ENCODE assay signal across 12 mouse cellular contexts in the genomic region with DNA sequence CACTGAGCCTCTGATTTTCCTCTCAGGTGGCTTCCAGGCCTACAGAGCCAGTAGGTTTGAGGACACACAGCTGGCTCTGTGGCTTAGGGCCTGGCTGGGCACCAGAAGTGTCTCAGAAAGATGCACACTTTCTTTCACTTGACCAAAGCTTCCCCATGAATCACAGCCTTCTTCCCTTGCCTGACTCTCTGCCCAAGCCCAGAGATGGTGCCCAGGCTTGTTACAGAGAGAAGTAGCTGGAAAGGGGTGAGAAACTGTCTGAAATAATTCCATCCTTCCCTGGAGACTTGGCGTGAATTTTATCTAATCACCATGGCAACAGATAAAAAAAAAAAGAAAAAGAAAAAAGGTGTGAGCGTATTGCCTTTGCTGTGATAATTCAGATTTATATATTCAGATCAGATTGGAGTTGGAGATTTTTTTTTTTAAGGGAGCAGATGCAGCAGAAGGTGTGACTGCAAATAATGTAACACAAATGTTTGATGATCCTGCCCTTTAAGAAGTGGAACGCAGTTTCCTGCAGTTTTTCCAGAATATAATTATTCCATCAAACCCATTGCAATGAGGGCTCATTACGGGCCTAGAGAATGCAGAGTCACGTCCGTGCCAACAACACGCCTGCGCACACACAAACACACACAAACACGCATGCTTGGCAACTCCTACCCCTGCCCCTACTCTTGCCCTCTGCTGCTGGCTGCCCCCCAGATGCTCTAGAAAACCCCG. TPM values are rescaled to one million over a fixed set of nuclear protein-coding genes. Genes with fewer than 3 reads are reported as not detected.
A peak's percentile ranks its signal among the peaks of the same experiment; 100 is the strongest.
DNase-seq lines count a peak whose midpoint lies in the region; ATAC-seq and TF ChIP-seq lines count a peak whose summit lies in the region.
"Had no signal": no experiment of that assay in that cellular context is flagged by ENCODE, and none has a peak within 500 bp of the region (broad histone marks: within the 10 kb centered on the region; RNA-seq: fewer than 3 reads in every experiment).

No protein-coding gene starts in this region.

- no peaks in the 10 kb centered on the region for H3K36me3 ChIP-seq in heart, embryonic 12.5 days
- H3K36me3 ChIP-seq in intestine, postnatal 0 days (ENCODE audit: control insufficient read depth, insufficient read depth) = no peaks in the 10 kb centered on the region
- H3K36me3 ChIP-seq: heart, embryonic 15.5 days; limb, embryonic 12.5 days had no signal

- 76% methylated on average over 10 of the region's 10 CpGs for WGBS in heart, embryonic 12.5 days
- 84% methylated on average over 10 of the region's 10 CpGs for WGBS in intestine, postnatal 0 days

- no peaks in the 10 kb centered on the region for H3K4me1 ChIP-seq in heart, embryonic 12.5 days (replicated peaks)
- H3K4me1 ChIP-seq in intestine, postnatal 0 days (replicated peaks; ENCODE audit: control insufficient read depth, insufficient read depth, low read length) = no peaks in the 10 kb centered on the region
- H3K4me1 ChIP-seq: heart, embryonic 15.5 days had no signal

- no peak for ATAC-seq in heart, embryonic 12.5 days (ENCODE audit: insufficient number of reproducible peaks, low FRiP score)
- ATAC-seq in intestine, postnatal 0 days = no peak
- ATAC-seq: CD4-positive, CD25-positive, alpha-beta regulatory T cell, adult 4 months had no signal

- DNase-seq in layer of hippocampus, adult 11-12 months (ENCODE audit: low spot score) = peak; percentile 54
- no peak for DNase-seq in layer of hippocampus, postnatal 25 days (ENCODE audit: extremely low spot score in 1 of 2, low spot score in 1 of 2)
- peak; percentile 48 to 67 for DNase-seq in frontal cortex, postnatal 36 days (ENCODE audit: low spot score in 2 of 2)
- peak; percentile 40 to 42 for DNase-seq in left cerebral cortex, adult 2 months (ENCODE audit: extremely low spot score in 1 of 2, low spot score in 2 of 2)
- peak; percentile 68 for DNase-seq in right cerebral cortex, postnatal 25 days
- DNase-seq in B cell, adult 2 months = no peak

- H3K4me2 ChIP-seq in heart, embryonic 12.5 days = no peak overlapping the region
- H3K4me2 ChIP-seq in intestine, postnatal 0 days (replicated peaks; ENCODE audit: low read depth) = no peak overlapping the region
- H3K4me2 ChIP-seq: heart, embryonic 15.5 days; limb, embryonic 12.5 days had no signal

- no peaks in the 10 kb centered on the region for H3K9me3 ChIP-seq in heart, embryonic 12.5 days (replicated peaks)
- no peaks in the 10 kb centered on the region for H3K9me3 ChIP-seq in intestine, postnatal 0 days (ENCODE audit: control insufficient read depth)
- H3K9me3 ChIP-seq: heart, embryonic 15.5 days; limb, embryonic 12.5 days had no signal

- no peak overlapping the region for H3K4me3 ChIP-seq in left cerebral cortex, adult 2 months
- H3K4me3 ChIP-seq in heart, embryonic 12.5 days = no peak overlapping the region
- no peak overlapping the region for H3K4me3 ChIP-seq in intestine, postnatal 0 days (ENCODE audit: low read depth, low read length)
- H3K4me3 ChIP-seq: heart, embryonic 15.5 days; limb, embryonic 12.5 days had no signal

- H3K9ac ChIP-seq in heart, embryonic 12.5 days = no peak overlapping the region
- no peak overlapping the region for H3K9ac ChIP-seq in intestine, postnatal 0 days (ENCODE audit: low read depth, low read length)
- H3K9ac ChIP-seq: heart, embryonic 15.5 days; limb, embryonic 12.5 days had no signal

- H3K27ac ChIP-seq in left cerebral cortex, adult 2 months = peak overlapping the region; percentile 93
- no peak overlapping the region for H3K27ac ChIP-seq in heart, embryonic 12.5 days (ENCODE audit: poor library complexity, severe bottlenecking)
- H3K27ac ChIP-seq in intestine, postnatal 0 days (ENCODE audit: low read depth, low read length) = no peak overlapping the region
- H3K27ac ChIP-seq: heart, embryonic 15.5 days; limb, embryonic 12.5 days; stomach, postnatal 0 days had no signal

- H3K27me3 ChIP-seq in heart, embryonic 12.5 days (replicated peaks) = peaks cover 24% of the 10 kb centered on the region; the same call in 1 of the 2 replicates
- H3K27me3 ChIP-seq in intestine, postnatal 0 days (replicated peaks; ENCODE audit: control insufficient read depth, insufficient read depth, low read length) = no peaks in the 10 kb centered on the region

- TF ChIP-seq CTCF in left cerebral cortex, adult 2 months (IDR thresholded peaks at IDR 0.05) = no peak
- TF ChIP-seq CTCF in intestine, postnatal 0 days (IDR thresholded peaks at IDR 0.05; ENCODE audit: low read depth) = no peak

- intact Hi-C loops in left cerebral cortex, adult 2 months (cut with DNase I) = loop anchor here (2.0 to 5.0 kb wide), 2 partner anchors 40 to 66 kb away; no protein-coding TSS in a partner anchor

RNA-seq across cellular contexts. Expression of gene Dscaml1, which starts 44.5 kb away (rescaled TPM):
- 10 to 100 TPM; 74.4 to 96.5 TPM for total RNA-seq in layer of hippocampus, postnatal 25 days (2021)
- total RNA-seq in left cerebral cortex, adult 2 months (2021) = 10 to 100 TPM; 58.0 to 61.5 TPM
- 0.05 and 0.09 TPM in 2 replicates for polyA plus RNA-seq in heart, embryonic 12.5 days (2016; fragmentation: Nextera tagmentation; extraction: Ambion mirVana)
- 0.08 and 0.09 TPM in 2 replicates for polyA plus RNA-seq in intestine, postnatal 0 days (2015; fragmentation: Nextera tagmentation; extraction: Ambion mirVana)
- polyA plus RNA-seq: CD4-positive, CD25-positive, alpha-beta regulatory T cell, adult 4 months had no signal

Comparison
In these comparisons a context has a peak if more than half of its experiments do, and no peak if none do; other contexts are left out.
1. DNase-seq: peak in layer of hippocampus, adult 11-12 months (single experiment), frontal cortex, postnatal 36 days (2 of 2), left cerebral cortex, adult 2 months (2 of 2) and right cerebral cortex, postnatal 25 days (single experiment); none in layer of hippocampus, postnatal 25 days (0 of 2) and B cell, adult 2 months (0 of 2).